Mouse (Mus musculus) layer of hippocampus, postnatal 25 days (tissue): ENCODE data around the gene Slc26a1. TPM values are rescaled to one million over a fixed set of nuclear protein-coding genes. Genes with fewer than 3 reads are reported as not detected.

ENCODE experiments used
- DNase-seq, 2 experiments: peaks; one replicate each; pipeline ENCODE4 v3.0.0; 2022; ENCODE audit warnings: mixed read lengths in 2 of 2, low spot score in 1 of 2; ENCODE audit errors: extremely low spot score in 1 of 2
- total RNA-seq, 2 experiments: library from RNA; stranded (reverse); gene quantifications; 2 replicates each; pipeline ENCODE4 v1.2.3; 2021

Gene Slc26a1
- total RNA-seq, 2 experiments from 2014 or later = 1.2 to 1.6 TPM

GRCm38 (mm10) chr5:108629634-108630483, 45.5 kb downstream of the Slc26a1 start, which contains the start of the genes Gak and Tmem175:
Gak (minus strand) TSS chr5:108629755.
Tmem175 (plus strand) TSS chr5:108629770.
- DNase-seq = peak; percentile 82 to 86

GRCm38 (mm10) chr5:108628891-108629633, 46.3 kb downstream of the Slc26a1 start:
- DNase-seq = no peak

GRCm38 (mm10) chr5:108626050-108626660, 49.2 kb downstream of the Slc26a1 start:
- no peak for DNase-seq

GRCm38 (mm10) chr5:108621870-108622269, 53.5 kb downstream of the Slc26a1 start:
- DNase-seq = no peak

Other genes starting within 250 kb of the Slc26a1 start
- gene Atp5k, start 241.1 kb downstream of the Slc26a1 start, total RNA-seq = 100 to 1,000 TPM; 299 to 306 TPM
- gene Mfsd7a, start 226.7 kb downstream of the Slc26a1 start, total RNA-seq = 1 to 10 TPM in 1 of 2 experiments, under 1 TPM in 1; 0.56 to 1.0 TPM
- gene Pcgf3, start 214.3 kb downstream of the Slc26a1 start, total RNA-seq = 10 to 100 TPM; 48.3 to 53.4 TPM
- gene Cplx1, start 125.5 kb downstream of the Slc26a1 start, total RNA-seq = 100 to 1,000 TPM; 519 to 570 TPM
- 100 to 1,000 TPM in 1 of 2 experiments, 10 to 100 TPM in 1; 95.7 to 103 TPM for gene Gak, start 45.8 kb downstream of the Slc26a1 start, total RNA-seq
- 10 to 100 TPM; 39.6 to 47.4 TPM for gene Tmem175, start 45.8 kb downstream of the Slc26a1 start, total RNA-seq
- gene Idua, start 15.2 kb downstream of the Slc26a1 start, total RNA-seq = 10 to 100 TPM; 10.4 to 19.6 TPM
- gene Dgkq, start 5.9 kb downstream of the Slc26a1 start, total RNA-seq = 10 to 100 TPM; 44.5 to 54.9 TPM
- gene Fgfrl1, start 16.8 kb upstream of the Slc26a1 start, total RNA-seq = 10 to 100 TPM; 23.5 to 31.4 TPM
- not detected for gene Rnf212, start 99.4 kb upstream of the Slc26a1 start, total RNA-seq
- not detected for gene Tmed11, start 119.8 kb upstream of the Slc26a1 start, total RNA-seq
- not detected for gene Vmn2r8, start 133.3 kb upstream of the Slc26a1 start, total RNA-seq
- not detected for gene Vmn2r9, start 177.0 kb upstream of the Slc26a1 start, total RNA-seq